Mouse (Mus musculus): Measurements from ENCODE around the gene Eml4.

Gene Eml4

GRCm38 (mm10) chr17:83350379-83351091 is at the start of gene Eml4:
Eml4 (plus strand) TSS chr17:83350931.
- in situ Hi-C loops (cut with MboI; ENCODE audit: low pct_unique_long_range_greater_than_20kb in 1 of 2, low sequenced_read_pairs in 2 of 2, unreplicated experiment in 1 of 2) = no loop called here

- in situ Hi-C loops (cut with MboI; ENCODE audit: low pct_unique_long_range_greater_than_20kb in 1 of 2, low sequenced_read_pairs in 2 of 2, unreplicated experiment in 1 of 2) = no loop called here
These were observed 49.3 kb upstream of the Eml4 start for GRCm38 (mm10) chr17:83301433-83301832.

- in situ Hi-C loops (cut with MboI; ENCODE audit: low pct_unique_long_range_greater_than_20kb in 1 of 2, low sequenced_read_pairs in 2 of 2, unreplicated experiment in 1 of 2) = no loop called here
These were observed 46.5 kb upstream of the Eml4 start for GRCm38 (mm10) chr17:83304089-83304822.

- in situ Hi-C loops (cut with MboI; ENCODE audit: low pct_unique_long_range_greater_than_20kb in 1 of 2, low sequenced_read_pairs in 2 of 2, unreplicated experiment in 1 of 2) = no loop called here
These were observed 43.6 kb upstream of the Eml4 start for GRCm38 (mm10) chr17:83306964-83307640.

GRCm38 (mm10) chr17:83307641-83308296 is 43.0 kb upstream of the Eml4 start:
- in situ Hi-C loops (cut with MboI; ENCODE audit: low pct_unique_long_range_greater_than_20kb in 1 of 2, low sequenced_read_pairs in 2 of 2, unreplicated experiment in 1 of 2) = no loop called here

- in situ Hi-C loops (cut with MboI; ENCODE audit: low pct_unique_long_range_greater_than_20kb in 1 of 2, low sequenced_read_pairs in 2 of 2, unreplicated experiment in 1 of 2) = no loop called here
These were observed 42.3 kb upstream of the Eml4 start for GRCm38 (mm10) chr17:83308451-83308850.

- in situ Hi-C loops (cut with MboI; ENCODE audit: low pct_unique_long_range_greater_than_20kb in 1 of 2, low sequenced_read_pairs in 2 of 2, unreplicated experiment in 1 of 2) = no loop called here
These were observed 41.5 kb upstream of the Eml4 start for GRCm38 (mm10) chr17:83309243-83309642.

GRCm38 (mm10) chr17:83311806-83312205 is 38.9 kb upstream of the Eml4 start:
- in situ Hi-C loops (cut with MboI; ENCODE audit: low pct_unique_long_range_greater_than_20kb in 1 of 2, low sequenced_read_pairs in 2 of 2, unreplicated experiment in 1 of 2) = no loop called here

- in situ Hi-C loops (cut with MboI; ENCODE audit: low pct_unique_long_range_greater_than_20kb in 1 of 2, low sequenced_read_pairs in 2 of 2, unreplicated experiment in 1 of 2) = no loop called here
These were observed 38.4 kb upstream of the Eml4 start for GRCm38 (mm10) chr17:83312244-83312918.

- in situ Hi-C loops (cut with MboI; ENCODE audit: low pct_unique_long_range_greater_than_20kb in 1 of 2, low sequenced_read_pairs in 2 of 2, unreplicated experiment in 1 of 2) = no loop called here
These were observed 37.6 kb upstream of the Eml4 start for GRCm38 (mm10) chr17:83313046-83313689.

GRCm38 (mm10) chr17:83315476-83315875 is 35.3 kb upstream of the Eml4 start:
- in situ Hi-C loops (cut with MboI; ENCODE audit: low pct_unique_long_range_greater_than_20kb in 1 of 2, low sequenced_read_pairs in 2 of 2, unreplicated experiment in 1 of 2) = no loop called here

GRCm38 (mm10) chr17:83322621-83323335 is 28.0 kb upstream of the Eml4 start:
- in situ Hi-C loops (cut with MboI; ENCODE audit: low pct_unique_long_range_greater_than_20kb in 1 of 2, low sequenced_read_pairs in 2 of 2, unreplicated experiment in 1 of 2) = no loop called here

GRCm38 (mm10) chr17:83323410-83324268 is 27.1 kb upstream of the Eml4 start:
- in situ Hi-C loops (cut with MboI; ENCODE audit: low pct_unique_long_range_greater_than_20kb in 1 of 2, low sequenced_read_pairs in 2 of 2, unreplicated experiment in 1 of 2) = no loop called here

- in situ Hi-C loops (cut with MboI; ENCODE audit: low pct_unique_long_range_greater_than_20kb in 1 of 2, low sequenced_read_pairs in 2 of 2, unreplicated experiment in 1 of 2) = no loop called here
These were observed 26.5 kb upstream of the Eml4 start for GRCm38 (mm10) chr17:83324269-83324616.

GRCm38 (mm10) chr17:83335183-83335584 is 15.5 kb upstream of the Eml4 start:
- in situ Hi-C loops (cut with MboI; ENCODE audit: low pct_unique_long_range_greater_than_20kb in 1 of 2, low sequenced_read_pairs in 2 of 2, unreplicated experiment in 1 of 2) = no loop called here

GRCm38 (mm10) chr17:83337051-83337898 is 13.5 kb upstream of the Eml4 start:
- in situ Hi-C loops (cut with MboI; ENCODE audit: low pct_unique_long_range_greater_than_20kb in 1 of 2, low sequenced_read_pairs in 2 of 2, unreplicated experiment in 1 of 2) = no loop called here

Data from mouse embryonic stem cell (cell line).